16 mouse cellular contexts compared by ENCODE assay signal in the genomic region with DNA sequence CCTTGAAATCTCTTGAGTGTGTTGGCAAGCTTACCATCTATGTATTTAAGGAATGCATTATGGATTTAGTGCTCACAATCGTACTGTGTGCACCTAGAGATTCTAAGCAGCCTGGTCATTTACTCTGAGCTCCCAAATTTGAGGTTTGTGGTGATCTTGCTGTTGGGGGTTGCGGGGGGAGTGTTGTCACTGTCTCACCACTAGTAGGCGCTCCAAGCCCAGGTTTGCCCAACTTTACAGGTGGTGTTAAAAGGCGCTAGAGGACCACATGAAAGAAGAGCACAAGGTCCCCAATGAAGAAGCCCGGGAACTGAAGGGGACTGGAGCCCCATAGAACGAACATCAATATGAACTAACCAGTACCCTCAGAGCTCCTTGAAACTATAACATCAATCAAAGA.
"Had no signal": no experiment of that assay in that cellular context is flagged by ENCODE, and none has a peak within 500 bp of the region (broad histone marks: within the 10 kb centered on the region; RNA-seq: fewer than 3 reads in every experiment).

No protein-coding gene starts in this region.

- H3K4me2 ChIP-seq: intestine, embryonic 15.5 days; liver, embryonic 13.5 days; neural tube, embryonic 15.5 days; stomach, embryonic 15.5 days had no signal

- H3K4me3 ChIP-seq: intestine, embryonic 15.5 days; left cerebral cortex, adult 2 months; limb, embryonic 10.5 days; liver, embryonic 13.5 days; myocyte; neural tube, embryonic 15.5 days; stomach, embryonic 15.5 days had no signal

- H3K4me1 ChIP-seq: intestine, embryonic 15.5 days; limb, embryonic 10.5 days; liver, embryonic 13.5 days; neural tube, embryonic 15.5 days; stomach, embryonic 15.5 days had no signal

- H3K36me3 ChIP-seq: intestine, embryonic 15.5 days; limb, embryonic 10.5 days; liver, embryonic 13.5 days; neural tube, embryonic 15.5 days; stomach, embryonic 15.5 days had no signal

- DNase-seq: kidney, postnatal 25 days; liver, embryonic 13.5 days; lung, adult 2 months; lung, postnatal 36 days; midbrain, embryonic 14.5 days; right cerebral cortex, postnatal 4 days; thymus, adult 18-20 months; thymus, postnatal 14 days had no signal

- H3K9me3 ChIP-seq: intestine, embryonic 15.5 days; limb, embryonic 10.5 days; stomach, embryonic 15.5 days had no signal

- H3K27me3 ChIP-seq: intestine, embryonic 15.5 days; liver, embryonic 13.5 days; neural tube, embryonic 15.5 days; stomach, embryonic 15.5 days had no signal

- H3K9ac ChIP-seq: intestine, embryonic 15.5 days; liver, embryonic 13.5 days; neural tube, embryonic 15.5 days; stomach, embryonic 15.5 days had no signal

- H3K27ac ChIP-seq: hindbrain, postnatal 0 days; intestine, embryonic 15.5 days; left cerebral cortex, adult 2 months; limb, embryonic 10.5 days; liver, embryonic 13.5 days; neural tube, embryonic 15.5 days; stomach, embryonic 15.5 days had no signal

- ATAC-seq: hindbrain, postnatal 0 days; intestine, embryonic 15.5 days; lung, postnatal 0 days had no signal
